8 mouse cellular contexts compared by ENCODE assay signal in the genomic region with DNA sequence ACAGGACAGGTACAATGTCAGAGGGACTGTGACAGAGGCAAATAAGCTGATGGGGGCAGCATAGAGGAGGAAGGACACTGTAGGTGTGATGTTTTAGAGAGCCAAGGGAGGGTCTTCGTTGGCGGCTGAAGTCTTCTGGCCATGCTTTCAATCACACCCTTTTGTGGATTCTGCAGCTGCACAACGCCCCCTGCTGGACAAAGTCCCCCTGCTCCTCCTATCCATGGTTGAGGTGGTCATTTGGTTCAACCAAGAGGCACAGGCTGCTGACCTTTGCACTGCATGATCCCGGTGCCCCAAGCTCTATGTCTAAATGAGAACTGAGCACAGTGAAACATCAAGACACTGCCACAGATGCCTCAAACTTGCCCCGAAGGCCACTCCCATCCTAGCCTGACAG. TPM values are rescaled to one million over a fixed set of nuclear protein-coding genes. Genes with fewer than 3 reads are reported as not detected.
A peak's percentile ranks its signal among the peaks of the same experiment; 100 is the strongest.
DNase-seq lines count a peak whose midpoint lies in the region; ATAC-seq lines count a peak whose summit lies in the region.

No protein-coding gene starts in this region.

- no peak overlapping the region for H3K27ac ChIP-seq in forebrain, embryonic 11.5 days (ENCODE audit: low read depth, low read length)
- H3K27ac ChIP-seq in forebrain, embryonic 16.5 days (ENCODE audit: low read length): no peak overlapping the region

- no peak overlapping the region for H3K9ac ChIP-seq in forebrain, embryonic 11.5 days (ENCODE audit: low read length)
- no peak overlapping the region for H3K9ac ChIP-seq in forebrain, embryonic 16.5 days (replicated peaks; ENCODE audit: low read depth, low read length)

- no peak overlapping the region for H3K4me3 ChIP-seq in forebrain, embryonic 11.5 days (ENCODE audit: low read depth, low read length)
- H3K4me3 ChIP-seq in forebrain, embryonic 16.5 days (replicated peaks; ENCODE audit: low read length): no peak overlapping the region

- no peaks in the 10 kb centered on the region for H3K4me1 ChIP-seq in forebrain, embryonic 11.5 days (replicated peaks; ENCODE audit: control insufficient read depth, insufficient read depth, low read length)
- no peaks in the 10 kb centered on the region for H3K4me1 ChIP-seq in forebrain, embryonic 16.5 days (replicated peaks; ENCODE audit: control insufficient read depth, insufficient read depth, low read length)

- H3K4me2 ChIP-seq in forebrain, embryonic 11.5 days (ENCODE audit: low read depth, low read length, severe bottlenecking): no peak overlapping the region
- H3K4me2 ChIP-seq in forebrain, embryonic 16.5 days (ENCODE audit: low read length): no peak overlapping the region

- peak; percentile 72 for DNase-seq in forebrain, embryonic 11.5 days (ENCODE audit: low spot score)
- peak; percentile 26 for DNase-seq in thymus, postnatal 14 days
- DNase-seq in thymus, postnatal 10 days (ENCODE audit: low spot score in 2 of 2): no peak
- DNase-seq in embryo, embryonic 10 days (ENCODE audit: low spot score): peak; percentile 77
- peak; percentile 40 for DNase-seq in kidney, postnatal 14 days
- peak; percentile 58 for DNase-seq in lung, postnatal 10 days
- peak; percentile 78 for DNase-seq in testis, postnatal 10 days (ENCODE audit: low spot score)

- H3K36me3 ChIP-seq in forebrain, embryonic 11.5 days (ENCODE audit: control insufficient read depth, insufficient read depth, low read length): no peaks in the 10 kb centered on the region
- H3K36me3 ChIP-seq in forebrain, embryonic 16.5 days (ENCODE audit: control insufficient read depth, insufficient read depth): no peaks in the 10 kb centered on the region

- no peak for ATAC-seq in forebrain, embryonic 11.5 days (replicated peaks; ENCODE audit: low FRiP score)
- ATAC-seq in forebrain, embryonic 16.5 days: no peak

- H3K27me3 ChIP-seq in forebrain, embryonic 11.5 days (ENCODE audit: control insufficient read depth, insufficient read depth, low read length): no peaks in the 10 kb centered on the region
- H3K27me3 ChIP-seq in forebrain, embryonic 16.5 days (replicated peaks; ENCODE audit: control insufficient read depth, insufficient read depth, low read length): no peaks in the 10 kb centered on the region; the same call in 1 of the 2 replicates

- WGBS in forebrain, embryonic 11.5 days: 38% methylated on average over 5 of the region's 5 CpGs
- 39% methylated on average over 5 of the region's 5 CpGs for WGBS in forebrain, embryonic 16.5 days

- no peaks in the 10 kb centered on the region for H3K9me3 ChIP-seq in forebrain, embryonic 11.5 days (ENCODE audit: control insufficient read depth, low read length)
- no peaks in the 10 kb centered on the region for H3K9me3 ChIP-seq in forebrain, embryonic 16.5 days (ENCODE audit: control insufficient read depth, low read length)

RNA-seq across cellular contexts. Expression of gene Bms1, which starts 46.0 kb away (rescaled TPM):
- polyA plus RNA-seq in forebrain, embryonic 11.5 days (2014; fragmentation: Nextera tagmentation; extraction: Ambion mirVana): 44.3 and 49.2 TPM in 2 replicates
- 30.5 and 30.6 TPM in 2 replicates for polyA plus RNA-seq in forebrain, embryonic 16.5 days (2015; fragmentation: Nextera tagmentation; extraction: Ambion mirVana)

Comparison
In these comparisons a context has a peak if more than half of its experiments do, and no peak if none do; other contexts are left out.
1. DNase-seq: peak in forebrain, embryonic 11.5 days (single experiment), thymus, postnatal 14 days (single experiment), embryo, embryonic 10 days (single experiment), kidney, postnatal 14 days (single experiment), lung, postnatal 10 days (single experiment) and testis, postnatal 10 days (single experiment); none in thymus, postnatal 10 days (0 of 2).